Mouse (Mus musculus): ENCODE data around the gene Cd2. TPM values are rescaled to one million over a fixed set of nuclear protein-coding genes. Genes with fewer than 3 reads are reported as not detected.
A peak's percentile ranks its signal among the peaks of the same experiment; 100 is the strongest.

Cd2 gene
- polyA plus RNA-seq, 1 experiment from 2014 or later = not detected

DNA sequence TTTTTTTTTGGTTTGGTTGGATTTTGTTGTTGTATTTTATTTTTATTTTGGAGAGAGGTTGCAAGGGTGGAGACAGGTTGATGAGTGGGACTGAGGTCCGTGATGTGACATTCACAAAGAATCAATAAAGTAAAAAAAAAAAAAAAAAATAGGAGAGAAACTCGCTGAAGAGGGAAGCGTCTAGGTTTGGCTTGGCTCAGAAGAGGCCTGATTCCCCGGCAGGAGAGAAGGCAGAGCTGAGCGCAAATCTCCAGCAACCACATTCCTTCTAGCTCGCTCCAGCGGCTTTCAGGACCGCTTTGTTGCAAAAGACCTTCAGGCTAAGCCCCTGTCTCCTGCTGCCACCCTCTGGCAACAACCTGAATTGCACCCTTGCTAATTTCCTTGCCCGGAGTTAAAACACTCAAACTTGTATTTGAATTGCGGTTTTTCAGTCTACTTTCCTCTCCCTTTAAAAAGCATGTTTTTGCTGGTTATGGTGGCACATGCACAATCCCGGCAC lies 7.7 kb upstream of the Cd2 start:
- no peak overlapping the region for H3K27ac ChIP-seq (ENCODE audit: low read depth, low read length)
- no peak overlapping the region for H3K4me3 ChIP-seq (ENCODE audit: low read depth, low read length)
- H3K9me3 ChIP-seq (ENCODE audit: control insufficient read depth) = no peaks in the 10 kb centered on the region
- no peaks in the 10 kb centered on the region for H3K36me3 ChIP-seq (ENCODE audit: control insufficient read depth, insufficient read depth)
- H3K27me3 ChIP-seq (replicated peaks; ENCODE audit: control insufficient read depth, insufficient read depth, low read length) = no peaks in the 10 kb centered on the region
- H3K4me1 ChIP-seq (replicated peaks; ENCODE audit: control insufficient read depth, insufficient read depth, low read length) = no peaks in the 10 kb centered on the region
- H3K4me2 ChIP-seq (replicated peaks; ENCODE audit: low read depth) = peak overlapping the region; percentile 9; the same call in 1 of the 2 replicates
- 6% methylated on average over 11 of the region's 11 CpGs for WGBS
- 0 out of 2 replicates have a peak, but pooled peaks have one; percentile 31 for ATAC-seq
- H3K9ac ChIP-seq (ENCODE audit: low read depth, low read length) = no peak overlapping the region
- TF ChIP-seq CTCF (IDR thresholded peaks at IDR 0.05; ENCODE audit: low read depth) = peak; percentile 99

DNA sequence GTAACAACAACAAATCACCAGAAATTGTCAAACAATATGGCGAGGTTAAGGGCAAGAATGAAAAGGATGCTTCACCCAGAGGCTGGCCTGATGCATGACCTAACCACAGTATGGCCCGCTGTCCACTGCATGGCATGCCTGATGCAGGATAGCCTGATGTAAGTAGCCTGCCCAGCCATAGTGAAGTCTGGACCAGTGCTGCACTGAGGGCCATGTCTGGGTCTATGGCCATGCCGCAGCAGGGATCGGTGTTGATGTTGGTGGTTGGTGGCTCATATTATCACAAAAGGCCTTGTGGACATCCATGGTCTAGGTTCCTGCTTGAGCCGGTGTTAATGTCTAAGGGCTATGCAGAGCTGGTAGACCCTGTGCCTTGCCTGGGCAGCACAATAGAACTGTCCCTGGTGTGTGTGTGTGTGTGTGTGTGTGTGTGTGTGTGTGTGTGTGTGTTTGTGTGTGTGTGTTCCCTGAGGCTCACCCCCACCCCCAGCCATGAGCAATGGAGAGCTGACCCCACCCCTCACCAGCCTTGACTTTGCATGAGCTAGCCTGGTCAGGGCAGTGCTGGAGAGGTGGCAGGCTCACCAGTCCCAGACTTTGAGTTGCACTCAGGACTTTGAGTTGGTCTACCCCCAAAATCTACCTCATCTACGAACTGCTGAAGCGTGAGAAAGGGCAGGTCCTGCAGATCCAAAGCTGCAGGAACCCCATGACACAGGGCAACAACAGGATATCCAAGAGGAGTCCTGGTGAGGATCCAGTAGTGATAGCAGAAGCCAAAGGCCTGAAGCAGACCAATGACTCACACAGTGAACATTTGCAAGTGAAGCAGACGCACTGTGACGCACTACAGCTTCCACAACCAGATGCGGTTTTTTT lies 7.0 kb upstream of the Cd2 start:
- Histone ChIP-seq H3K4me2 (replicated peaks; ENCODE audit: low read depth) (0 out of 2 replicates have a peak overlapping the region, but pooled peaks have one; percentile 9), H3K4me3 (ENCODE audit: low read depth, low read length) (no peak overlapping the region), H3K4me1 (replicated peaks; ENCODE audit: control insufficient read depth, insufficient read depth, low read length) (no peaks in the 10 kb centered on the region), H3K36me3 (ENCODE audit: control insufficient read depth, insufficient read depth) (no peaks in the 10 kb centered on the region), H3K27ac (ENCODE audit: low read depth, low read length) (no peak overlapping the region), H3K9me3 (ENCODE audit: control insufficient read depth) (no peaks in the 10 kb centered on the region), H3K27me3 (replicated peaks; ENCODE audit: control insufficient read depth, insufficient read depth, low read length) (no peaks in the 10 kb centered on the region), H3K9ac (ENCODE audit: low read depth, low read length) (no peak overlapping the region)
- no peak for TF ChIP-seq CTCF (IDR thresholded peaks at IDR 0.05; ENCODE audit: low read depth)
- WGBS = 76% methylated on average over 10 of the region's 10 CpGs
- ATAC-seq = peak; percentile 60; the same call in 1 of the 2 replicates

DNA sequence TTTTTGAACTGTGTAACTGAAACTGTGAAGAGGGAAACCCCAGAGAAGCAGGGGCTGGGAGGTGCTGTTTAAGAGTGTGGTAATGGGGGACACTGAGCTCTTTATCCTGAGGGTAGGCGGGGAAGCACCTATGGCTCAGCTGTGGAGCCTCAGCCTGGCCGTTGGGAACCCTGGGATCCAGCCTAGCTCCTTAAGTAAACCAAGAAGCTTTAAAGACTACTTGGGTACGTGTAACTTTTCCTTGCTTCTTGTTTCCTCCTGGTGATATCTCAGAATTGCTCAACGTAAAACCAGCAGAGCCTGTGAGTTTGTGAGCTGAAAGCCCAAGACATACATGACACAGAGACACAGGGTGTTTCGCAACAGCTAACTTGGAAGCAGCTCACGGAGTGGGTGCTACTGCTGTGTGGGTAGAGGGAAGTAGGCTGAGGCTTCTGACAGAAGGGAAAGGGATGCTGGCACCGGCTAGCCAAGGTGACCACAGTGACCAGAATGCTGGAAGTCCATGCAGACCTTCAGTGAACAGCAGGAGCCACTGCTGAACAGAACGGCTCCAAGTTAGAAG lies 5.9 kb upstream of the Cd2 start:
- no peaks in the 10 kb centered on the region for H3K4me1 ChIP-seq (replicated peaks; ENCODE audit: control insufficient read depth, insufficient read depth, low read length)
- H3K27ac ChIP-seq (ENCODE audit: low read depth, low read length) = no peak overlapping the region
- no peak for ATAC-seq
- H3K36me3 ChIP-seq (ENCODE audit: control insufficient read depth, insufficient read depth) = no peaks in the 10 kb centered on the region
- no peaks in the 10 kb centered on the region for H3K27me3 ChIP-seq (replicated peaks; ENCODE audit: control insufficient read depth, insufficient read depth, low read length)
- WGBS = 59% methylated on average over 8 of the region's 8 CpGs
- no peaks in the 10 kb centered on the region for H3K9me3 ChIP-seq (ENCODE audit: control insufficient read depth)
- no peak for TF ChIP-seq CTCF (IDR thresholded peaks at IDR 0.05; ENCODE audit: low read depth)
- H3K4me2 ChIP-seq (replicated peaks; ENCODE audit: low read depth) = no peak overlapping the region
- H3K9ac ChIP-seq (ENCODE audit: low read depth, low read length) = no peak overlapping the region
- H3K4me3 ChIP-seq (ENCODE audit: low read depth, low read length) = no peak overlapping the region

DNA sequence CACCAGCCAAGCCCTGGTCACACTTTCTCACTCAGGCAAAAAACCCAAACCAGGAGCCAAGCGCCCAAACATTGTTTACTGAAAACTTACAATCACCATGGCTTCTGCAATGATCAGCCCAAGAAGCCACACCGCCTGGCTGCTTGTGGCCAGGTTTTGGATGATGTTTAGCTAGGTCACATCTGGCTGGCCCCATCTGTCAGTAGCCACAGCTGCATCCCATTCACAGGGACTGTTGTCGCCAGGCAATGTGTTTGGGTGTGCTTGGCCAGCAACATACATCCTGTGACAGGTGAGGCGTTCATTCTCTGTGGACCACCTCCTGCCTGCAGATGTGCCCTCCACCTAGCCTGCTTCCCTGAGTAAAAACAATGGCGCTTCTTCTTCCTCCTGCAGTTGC lies 4.9 kb upstream of the Cd2 start:
- 79% methylated on average over 5 of the region's 5 CpGs for WGBS

DNA sequence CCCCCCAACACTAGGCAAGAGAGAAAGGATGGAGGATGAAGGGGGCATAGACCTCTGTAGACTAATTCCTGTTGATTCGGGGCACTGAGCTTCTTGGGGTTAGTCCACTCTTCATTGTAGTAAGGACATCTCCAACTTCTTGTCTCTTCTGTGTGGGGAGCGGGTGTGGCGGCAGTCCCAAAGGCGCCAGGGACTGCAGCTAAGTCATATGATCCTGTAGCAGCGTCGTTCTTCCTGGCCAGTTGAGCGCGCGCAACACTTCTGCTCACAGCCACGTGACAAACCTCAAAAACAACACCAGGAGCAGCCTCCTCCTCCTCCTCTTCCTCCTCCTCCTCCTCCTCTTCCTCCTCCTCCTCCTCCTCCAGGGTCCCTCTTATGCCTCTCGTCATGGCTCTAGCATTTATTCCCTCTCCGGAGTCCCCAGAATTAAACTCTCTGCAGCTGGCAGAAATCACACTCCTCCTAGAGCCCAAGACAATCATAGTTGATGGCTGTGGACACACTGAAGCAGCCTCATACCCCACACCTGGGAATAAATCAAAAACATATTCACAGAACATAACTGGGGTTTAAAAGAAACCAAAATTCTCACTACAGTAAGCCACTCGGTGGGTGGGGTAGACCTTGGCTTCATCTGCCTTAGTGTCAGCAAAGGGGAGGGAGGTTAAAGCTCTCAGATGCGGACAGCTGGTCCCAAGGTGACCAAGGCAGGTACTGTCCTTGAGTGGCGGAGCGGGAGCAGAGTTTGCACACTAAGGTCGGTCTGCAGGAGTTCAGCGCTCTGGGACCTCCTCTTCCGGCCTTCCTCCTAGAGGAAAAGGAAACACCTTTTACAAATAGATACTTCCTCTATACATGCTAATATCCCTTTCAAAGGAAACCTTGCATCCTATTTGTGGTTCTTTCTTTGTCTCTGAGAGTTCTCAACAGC lies 3.1 kb upstream of the Cd2 start:
- TF ChIP-seq CTCF (IDR thresholded peaks at IDR 0.05; ENCODE audit: low read depth) = no peak
- Histone ChIP-seq H3K27me3 (replicated peaks; ENCODE audit: control insufficient read depth, insufficient read depth, low read length) (no peaks in the 10 kb centered on the region), H3K4me1 (replicated peaks; ENCODE audit: control insufficient read depth, insufficient read depth, low read length) (no peaks in the 10 kb centered on the region), H3K4me2 (replicated peaks; ENCODE audit: low read depth) (peak overlapping the region; percentile 35; the same call in 1 of the 2 replicates), H3K36me3 (ENCODE audit: control insufficient read depth, insufficient read depth) (no peaks in the 10 kb centered on the region), H3K9me3 (ENCODE audit: control insufficient read depth) (no peaks in the 10 kb centered on the region), H3K4me3 (ENCODE audit: low read depth, low read length) (no peak overlapping the region), H3K27ac (ENCODE audit: low read depth, low read length) (no peak overlapping the region), H3K9ac (ENCODE audit: low read depth, low read length) (no peak overlapping the region)
- WGBS = 80% methylated on average over 19 of the region's 19 CpGs
- ATAC-seq = no peak

More for the DNA sequence above, 4.9 kb upstream of the Cd2 start:
- H3K9ac ChIP-seq (ENCODE audit: low read depth, low read length) = no peak overlapping the region
- no peaks in the 10 kb centered on the region for H3K9me3 ChIP-seq (ENCODE audit: control insufficient read depth)
- H3K27me3 ChIP-seq (replicated peaks; ENCODE audit: control insufficient read depth, insufficient read depth, low read length) = no peaks in the 10 kb centered on the region
- no peak overlapping the region for H3K4me3 ChIP-seq (ENCODE audit: low read depth, low read length)
- H3K27ac ChIP-seq (ENCODE audit: low read depth, low read length) = no peak overlapping the region
- H3K4me2 ChIP-seq (replicated peaks; ENCODE audit: low read depth) = no peak overlapping the region
- no peaks in the 10 kb centered on the region for H3K36me3 ChIP-seq (ENCODE audit: control insufficient read depth, insufficient read depth)
- ATAC-seq = no peak
- no peaks in the 10 kb centered on the region for H3K4me1 ChIP-seq (replicated peaks; ENCODE audit: control insufficient read depth, insufficient read depth, low read length)
- no peak for TF ChIP-seq CTCF (IDR thresholded peaks at IDR 0.05; ENCODE audit: low read depth)

Data from intestine, postnatal 0 days (tissue).